Mouse (Mus musculus) lung, adult 2 months (tissue): Measurements from ENCODE around the gene Tmcc1.

Experiments
- CTCF ChIP-seq: fragments of 200-500 bp; IDR thresholded peaks from 2 replicates; pipeline ENCODE4 v1.5.1; 2011; ENCODE audit warnings: mild to moderate bottlenecking, low read length, control low read depth; ENCODE audit not compliant: insufficient read depth
- POLR2A ChIP-seq: fragments of 200-500 bp; IDR thresholded peaks from 2 replicates; pipeline ENCODE4 v1.6.1; 2011; ENCODE audit warnings: low read depth, mild to moderate bottlenecking, control low read depth, low read length, borderline replicate concordance; ENCODE audit errors: extremely low read depth

DNA sequence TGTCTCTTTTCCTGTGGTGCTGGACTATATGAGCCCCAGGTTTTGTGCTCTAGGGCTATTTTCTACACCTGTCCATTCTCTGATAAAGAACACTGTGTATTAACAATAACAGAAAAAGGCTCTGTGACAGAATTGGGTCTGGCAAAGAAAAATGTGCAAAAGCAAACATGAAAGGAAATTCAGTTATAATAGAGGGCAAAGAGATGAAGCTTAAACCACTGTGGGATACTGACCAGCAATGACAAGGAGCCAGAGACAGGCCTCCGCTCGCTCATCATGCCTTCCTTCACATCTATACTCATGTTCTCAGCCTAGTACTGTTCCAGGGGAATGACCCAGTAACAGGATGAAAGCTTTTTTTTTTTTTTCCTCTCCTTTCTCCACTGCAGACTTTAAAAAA lies 137.5 kb downstream of the Tmcc1 start:
- TF ChIP-seq CTCF: no peak
- no peak for TF ChIP-seq POLR2A
